Mouse (Mus musculus) embryonic facial prominence, embryonic 14.5 days (tissue): ENCODE results near the gene Gm5725. TPM values are rescaled to one million over a fixed set of nuclear protein-coding genes. Genes with fewer than 3 reads are reported as not detected.
"Not testable (repeated sequence)": the region's sequence is repeated elsewhere in the genome, so short reads cannot be mapped to it uniquely, and the experiment has no call there.

Source experiments
- ATAC-seq: fragments of 200-750 bp; cut with Nextera tagmentation; 2 replicates; pipeline ENCODE4 v1.8.0; 2017; ENCODE audit warnings: low read depth, moderate number of reproducible peaks, moderate TSS enrichment
- DNase-seq: peaks from one replicate; pipeline ENCODE4 v3.0.0-alpha.2; 2015; ENCODE audit warnings: low spot score
- H3K27ac ChIP-seq: fragments of 300-500 bp; sonication (generic); replicated peaks from 2 replicates; pipeline ENCODE4 v1.5.1; 2014; ENCODE audit warnings: low read depth, mild to moderate bottlenecking, low read length, moderate library complexity
- H3K27me3 ChIP-seq: fragments of 300-500 bp; sonication (generic); replicated peaks from 2 replicates; pipeline ENCODE4 v1.6.1; 2014; ENCODE audit warnings: low read length; ENCODE audit not compliant: control insufficient read depth, insufficient read depth
- H3K36me3 ChIP-seq: fragments of 300-500 bp; sonication (generic); 2 replicates; pipeline ENCODE4 v1.6.1; 2014; ENCODE audit warnings: low read length, mixed read lengths; ENCODE audit not compliant: control insufficient read depth, insufficient read depth
- H3K4me1 ChIP-seq: fragments of 300-500 bp; sonication (generic); 2 replicates; pipeline ENCODE4 v1.6.1; 2014; ENCODE audit warnings: antibody characterized with exemption, low read length; ENCODE audit not compliant: control insufficient read depth, insufficient read depth
- H3K4me2 ChIP-seq: fragments of 300-500 bp; sonication (generic); 2 replicates; pipeline ENCODE4 v1.6.1; 2014; ENCODE audit warnings: low read depth, mild to moderate bottlenecking, low read length, moderate library complexity, mixed read lengths
- H3K4me3 ChIP-seq: fragments of 300-500 bp; sonication (generic); 2 replicates; pipeline ENCODE4 v1.5.1; 2014; ENCODE audit warnings: low read depth, mild to moderate bottlenecking, low read length
- H3K9ac ChIP-seq: fragments of 300-500 bp; sonication (generic); 2 replicates; pipeline ENCODE4 v1.6.1; 2014; ENCODE audit warnings: low read depth, mild to moderate bottlenecking, low read length, moderate library complexity, mixed read lengths
- H3K9me3 ChIP-seq: fragments of 300-500 bp; sonication (generic); 2 replicates; pipeline ENCODE4 v1.6.1; 2016; ENCODE audit warnings: low read length; ENCODE audit not compliant: control insufficient read depth
- WGBS: fragments of 180-500 bp; shearing (Covaris S2); extraction: QIAGEN DNeasy Blood & Tissue Kit; methylation state at CpG from one replicate; pipeline ENCODE4 v1.1.7; 2014; 5-methylcytosine and 5-hydroxymethylcytosine counted together
- polyA plus RNA-seq: library from polyadenylated mRNA; unstranded; fragments of >200 nt; fragmentation: Nextera tagmentation; extraction: Ambion mirVana; gene quantifications from 2 replicates; pipeline ENCODE4 v1.2.1, GENCODE M21; 2014

Gene Gm5725
- not detected in 2 replicates for polyA plus RNA-seq

GRCm38 (mm10) chr7:21844167-21844566 is at the start of gene Gm5725:
TSS of gene Gm5725 (minus strand) at chr7:21844267.
- not testable (repeated sequence) for H3K4me3 ChIP-seq, DNase-seq, H3K4me1 ChIP-seq, H3K9me3 ChIP-seq, H3K36me3 ChIP-seq, ATAC-seq, H3K4me2 ChIP-seq, H3K27me3 ChIP-seq, H3K27ac ChIP-seq, H3K9ac ChIP-seq
- no CpG with 5 or more reads among the region's 1 CpGs for WGBS

GRCm38 (mm10) chr7:21832051-21832450 is 12.0 kb downstream of the Gm5725 start, which contains the start of gene Vmn1r135:
TSS of gene Vmn1r135 (plus strand) at chr7:21832351.
- H3K4me3 ChIP-seq, H3K27ac ChIP-seq, DNase-seq, H3K36me3 ChIP-seq, H3K4me2 ChIP-seq, H3K27me3 ChIP-seq, H3K4me1 ChIP-seq, H3K9me3 ChIP-seq, ATAC-seq, H3K9ac ChIP-seq: not testable (repeated sequence)
- WGBS: no CpG with 5 or more reads among the region's 1 CpGs

GRCm38 (mm10) chr7:21796628-21797027 is 47.4 kb downstream of the Gm5725 start, which contains the start of gene Gm4177:
TSS of gene Gm4177 (minus strand) at chr7:21796728.
- H3K4me2 ChIP-seq, H3K9ac ChIP-seq, ATAC-seq, H3K4me1 ChIP-seq, H3K27ac ChIP-seq, H3K4me3 ChIP-seq, H3K36me3 ChIP-seq, DNase-seq, H3K9me3 ChIP-seq, H3K27me3 ChIP-seq: not testable (repeated sequence)
- WGBS: no CpG with 5 or more reads among the region's 3 CpGs

Other genes with a start within 250 kb of the Gm5725 start
- not detected in 2 replicates for gene Vmn1r132, start 230.2 kb downstream of the Gm5725 start, polyA plus RNA-seq
- gene Gm4175, start 82.8 kb downstream of the Gm5725 start, polyA plus RNA-seq: not detected in 2 replicates
- gene Gm4177, start 47.5 kb downstream of the Gm5725 start, polyA plus RNA-seq: not detected in 2 replicates
- gene Vmn1r135, start 11.9 kb downstream of the Gm5725 start, polyA plus RNA-seq: not detected in 2 replicates
- not detected in 2 replicates for gene Gm5891, start 77.0 kb upstream of the Gm5725 start, polyA plus RNA-seq
- not detected in 2 replicates for gene Vmn1r137, start 150.3 kb upstream of the Gm5725 start, polyA plus RNA-seq
- gene Vmn1r138, start 184.6 kb upstream of the Gm5725 start, polyA plus RNA-seq: not detected in 2 replicates
- not detected in 2 replicates for gene Gm6176, start 212.0 kb upstream of the Gm5725 start, polyA plus RNA-seq
- gene Vmn1r139, start 224.8 kb upstream of the Gm5725 start, polyA plus RNA-seq: not detected in 2 replicates